Mouse (Mus musculus) macrophage (primary cell): ENCODE data around the gene Gse1. TPM values are rescaled to one million over a fixed set of nuclear protein-coding genes. Genes with fewer than 3 reads are reported as not detected.

Experiments
- H3K27ac ChIP-seq: fragments of 350-480 bp; formaldehyde crosslinking; 2 replicates; pipeline ENCODE4 v1.9.0; 2021
- H3K36me3 ChIP-seq: fragments of 350-480 bp; formaldehyde crosslinking; 2 replicates; pipeline ENCODE4 v1.9.0; 2021; ENCODE audit errors: inconsistent target
- H3K4me3 ChIP-seq: fragments of 350-480 bp; formaldehyde crosslinking; 2 replicates; pipeline ENCODE4 v1.9.0; 2021; ENCODE audit errors: inconsistent target
- H3K79me2 ChIP-seq: fragments of 350-480 bp; formaldehyde crosslinking; 2 replicates; pipeline ENCODE4 v1.9.0; 2021; ENCODE audit errors: inconsistent target
- WGBS: methylation state at CpG from one replicate; pipeline ENCODE4 v1.1.7; 2026; ENCODE audit warnings: inconsistent platforms; ENCODE audit not compliant: missing documents; 5-methylcytosine and 5-hydroxymethylcytosine counted together
- polyA plus RNA-seq: library from polyadenylated mRNA; stranded (reverse); fragments of 250-400 nt; gene quantifications from 3 replicates; pipeline ENCODE4 v1.2.4, GENCODE M21; 2018; ENCODE audit warnings: inconsistent platforms

Gse1 gene
- polyA plus RNA-seq, 1 experiment from 2014 or later: 10.8 TPM

DNA sequence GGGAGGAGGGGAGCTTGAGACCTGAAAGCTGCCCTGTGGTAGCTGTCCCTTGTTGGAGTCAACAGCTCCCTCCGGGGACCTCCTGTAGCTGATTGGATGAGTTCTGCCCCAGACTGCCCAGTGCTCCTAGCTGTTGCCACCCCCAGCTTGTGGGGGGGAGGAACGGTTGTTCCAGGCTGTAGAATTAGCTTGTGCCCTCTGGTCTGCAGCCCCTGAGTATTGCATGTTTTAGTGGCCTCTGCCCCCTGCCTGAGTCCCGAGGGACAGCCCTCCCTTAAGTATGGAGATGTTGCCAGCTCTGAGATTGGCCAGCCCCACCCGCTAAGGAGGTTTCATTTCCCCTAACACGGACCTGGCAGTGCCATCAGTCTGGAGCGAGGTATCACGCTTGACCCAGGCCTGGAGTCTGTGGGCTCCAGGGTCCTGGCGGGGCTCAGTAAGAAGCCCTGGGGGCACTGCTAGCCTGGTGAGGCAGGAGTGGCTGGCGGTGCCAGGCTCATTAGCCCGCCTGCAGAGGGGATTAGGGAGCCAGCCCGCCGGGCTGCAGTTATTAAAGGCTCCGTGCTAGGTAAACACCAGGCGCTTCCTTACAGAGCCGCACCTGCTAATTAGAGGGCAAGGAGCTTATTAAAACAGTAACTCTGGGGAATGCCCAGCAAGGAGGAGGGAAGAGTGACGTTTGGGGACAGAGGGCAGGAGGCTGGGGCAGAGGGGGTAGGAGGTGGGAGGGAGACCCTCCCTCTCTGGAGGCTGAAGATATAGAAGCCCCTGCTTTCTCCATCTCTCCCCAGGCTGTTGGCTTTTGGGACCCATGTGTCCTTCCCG lies 107.2 kb downstream of the Gse1 start:
- Histone ChIP-seq H3K36me3 (no peaks in the 10 kb centered on the region), H3K27ac (no peak overlapping the region), H3K4me3 (no peak overlapping the region), H3K79me2 (no peaks in the 10 kb centered on the region)
- WGBS: 10% methylated on average over 17 of the region's 17 CpGs

DNA sequence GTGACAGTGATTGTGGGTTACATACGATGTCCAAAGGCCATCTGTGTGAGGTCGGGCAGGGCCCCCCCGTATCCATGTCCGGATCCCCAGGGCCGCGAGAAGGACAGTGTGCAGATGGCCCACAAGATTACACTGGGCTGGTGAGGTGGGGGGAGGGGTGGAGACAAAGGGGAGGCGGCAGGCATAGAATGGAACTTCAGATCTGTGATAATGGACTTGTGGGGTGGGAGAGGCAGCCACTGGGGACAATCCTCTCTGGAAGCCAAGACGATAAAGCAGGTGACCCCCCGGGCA lies 107.8 kb downstream of the Gse1 start:
- WGBS: 10% methylated on average over 8 of the region's 9 CpGs
- Histone ChIP-seq H3K4me3 (no peak overlapping the region), H3K36me3 (no peaks in the 10 kb centered on the region), H3K27ac (no peak overlapping the region), H3K79me2 (no peaks in the 10 kb centered on the region)

DNA sequence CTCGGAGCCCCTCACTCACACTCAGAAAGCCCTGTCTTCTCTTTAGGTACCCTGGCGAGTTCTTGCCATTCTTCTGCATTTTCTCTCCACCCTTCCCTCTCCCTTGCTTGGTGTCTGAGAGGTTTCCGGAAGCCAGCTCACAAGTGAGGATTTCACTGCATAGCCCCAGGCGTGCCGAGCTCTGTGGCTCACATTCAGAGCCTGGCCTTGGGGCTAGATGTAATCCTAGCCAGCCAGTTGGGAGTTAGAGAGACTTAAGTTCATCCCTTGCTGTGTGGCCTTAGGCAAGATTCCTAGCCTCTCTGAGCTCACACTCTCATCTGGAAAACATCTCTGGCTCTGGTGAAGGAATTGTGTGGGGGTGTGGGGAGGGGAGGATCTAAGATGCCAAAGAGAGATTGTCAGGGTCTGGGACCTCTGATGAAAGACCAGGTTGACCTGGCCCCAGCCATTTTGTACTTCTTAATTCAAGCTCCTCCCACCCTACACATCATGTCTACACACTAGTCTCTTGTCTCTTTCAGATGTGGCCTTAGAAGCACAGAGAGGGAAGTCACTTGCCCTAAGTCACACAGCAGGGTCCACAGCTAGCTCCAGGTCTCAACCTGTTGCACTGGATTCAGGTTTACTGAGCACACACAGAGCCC lies 108.8 kb downstream of the Gse1 start:
- H3K27ac ChIP-seq: no peak overlapping the region
- 17% methylated on average over 5 of the region's 5 CpGs for WGBS
- H3K36me3 ChIP-seq: no peaks in the 10 kb centered on the region
- H3K79me2 ChIP-seq: no peaks in the 10 kb centered on the region
- H3K4me3 ChIP-seq: no peak overlapping the region

DNA sequence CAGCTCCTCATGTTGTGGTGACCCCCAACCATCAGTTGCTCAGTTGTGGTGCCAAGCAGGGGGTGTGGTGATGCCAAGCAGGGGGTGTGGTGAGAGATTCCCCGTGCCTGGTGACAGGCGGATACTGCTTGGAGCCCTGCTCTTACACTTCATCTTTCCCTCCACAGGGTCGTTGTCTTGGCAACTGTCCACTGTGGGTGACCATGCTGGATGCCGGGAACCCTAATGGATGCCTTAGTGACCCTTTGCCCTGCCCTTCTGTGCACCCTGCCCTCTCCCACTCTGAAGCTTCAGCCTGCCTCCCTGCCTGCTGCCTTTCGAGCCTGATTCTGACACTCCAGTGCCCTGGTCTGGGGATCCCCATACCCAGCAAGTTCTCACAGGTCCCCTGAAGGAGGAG lies 109.4 kb downstream of the Gse1 start:
- no peaks in the 10 kb centered on the region for H3K36me3 ChIP-seq
- no peaks in the 10 kb centered on the region for H3K79me2 ChIP-seq
- WGBS: 71% methylated on average over 5 of the region's 5 CpGs
- H3K4me3 ChIP-seq: no peak overlapping the region
- no peak overlapping the region for H3K27ac ChIP-seq

DNA sequence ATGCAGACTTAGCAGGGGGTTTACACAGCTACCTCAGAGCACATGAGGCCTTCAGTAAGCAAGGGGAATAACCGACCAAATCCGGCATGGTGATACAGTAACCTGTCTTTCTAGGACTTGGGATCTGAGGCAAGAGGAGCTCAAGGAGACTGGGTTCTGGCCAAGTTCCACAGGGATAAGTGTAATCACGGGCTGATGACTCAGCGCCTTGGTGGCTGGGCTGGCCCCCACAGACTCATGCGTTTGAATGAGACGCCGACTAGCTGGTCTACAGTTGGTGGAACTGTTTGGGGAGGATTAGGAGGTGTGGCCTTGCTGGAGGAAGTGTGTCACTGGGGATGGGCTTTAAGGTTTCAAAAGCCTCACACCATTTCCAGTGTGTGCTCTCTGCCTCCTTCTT lies 110.4 kb downstream of the Gse1 start:
- H3K27ac ChIP-seq: no peak overlapping the region
- WGBS: 86% methylated on average over 7 of the region's 7 CpGs
- no peaks in the 10 kb centered on the region for H3K36me3 ChIP-seq
- H3K79me2 ChIP-seq: no peaks in the 10 kb centered on the region
- no peak overlapping the region for H3K4me3 ChIP-seq

DNA sequence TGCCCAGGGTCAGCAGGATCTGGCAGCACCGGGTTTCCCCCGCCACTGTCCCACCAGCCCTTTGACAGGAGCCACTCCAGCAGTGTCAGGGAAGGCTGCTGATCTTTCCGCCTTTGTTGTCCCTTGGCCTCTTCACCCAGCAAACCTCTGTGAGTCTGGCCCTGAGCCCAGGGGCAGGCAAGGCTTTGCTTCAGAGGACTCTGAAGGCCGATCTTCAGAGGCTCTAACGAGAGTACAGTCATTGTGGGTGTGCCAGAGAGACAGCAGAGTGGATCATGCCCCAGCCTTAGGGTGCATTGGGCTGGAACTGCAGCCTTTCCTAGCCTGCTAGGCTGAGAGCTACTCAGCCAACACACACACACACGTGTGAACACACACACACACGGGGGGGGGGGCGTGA lies 111.5 kb downstream of the Gse1 start:
- Histone ChIP-seq H3K79me2 (no peaks in the 10 kb centered on the region), H3K27ac (no peak overlapping the region), H3K4me3 (no peak overlapping the region), H3K36me3 (no peaks in the 10 kb centered on the region)
- WGBS: 86% methylated on average over 5 of the region's 8 CpGs

DNA sequence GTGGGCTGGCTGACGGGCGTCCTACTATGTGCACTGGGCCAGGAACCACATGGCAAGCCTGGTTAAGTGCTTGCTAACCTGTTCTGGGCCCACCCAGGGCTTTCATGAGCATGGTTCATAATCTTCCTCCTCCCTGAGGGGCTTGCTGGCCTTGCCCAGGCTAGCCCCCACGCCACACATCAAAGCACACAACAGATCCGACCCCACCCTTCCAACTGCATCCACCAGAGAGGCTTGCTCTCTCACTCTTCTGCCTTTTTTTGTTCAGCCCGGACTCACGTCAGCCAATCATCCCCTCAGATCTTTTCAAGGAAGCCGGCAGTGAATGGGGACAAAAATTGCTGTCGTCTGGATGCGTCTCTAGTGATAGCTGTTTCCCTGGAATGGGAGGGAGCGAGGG lies 112.9 kb downstream of the Gse1 start:
- Histone ChIP-seq H3K4me3 (no peak overlapping the region), H3K79me2 (no peaks in the 10 kb centered on the region), H3K36me3 (no peaks in the 10 kb centered on the region), H3K27ac (no peak overlapping the region)
- WGBS: 97% methylated on average over 10 of the region's 10 CpGs

DNA sequence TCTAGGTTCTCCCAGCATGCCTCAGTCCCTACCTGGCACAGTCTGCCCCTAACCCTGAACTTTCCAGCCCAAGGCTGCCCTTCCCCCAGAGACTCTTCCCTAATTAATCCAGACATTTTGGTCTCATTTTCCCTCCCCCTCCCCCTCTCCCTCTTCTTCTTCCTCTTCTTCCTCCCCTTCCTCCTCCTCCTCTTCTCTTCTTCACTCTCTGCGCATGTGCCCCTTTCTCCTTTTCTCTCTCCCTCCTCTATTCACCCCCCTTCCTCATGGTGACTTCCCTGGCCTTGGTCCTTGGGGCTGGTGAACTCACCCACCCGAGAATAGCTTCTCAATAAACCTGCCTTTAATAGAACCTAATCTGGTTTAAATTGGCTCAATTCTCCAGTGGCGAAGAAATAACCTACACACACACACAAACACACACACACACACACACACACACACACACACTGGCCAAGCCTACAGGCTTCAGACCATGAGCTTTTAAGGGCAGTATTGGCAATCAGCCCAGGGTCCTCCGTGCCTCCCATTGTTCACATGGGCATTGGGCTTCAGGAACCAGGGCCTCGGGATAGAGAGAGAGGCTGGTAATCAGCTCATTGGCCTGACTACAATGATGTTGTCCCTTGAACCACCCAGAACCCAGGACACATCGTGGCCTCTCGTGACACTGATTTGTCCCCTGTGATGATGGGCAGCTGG lies 114.7 kb downstream of the Gse1 start:
- H3K27ac ChIP-seq: no peak overlapping the region
- WGBS: 35% methylated on average over 7 of the region's 7 CpGs
- H3K79me2 ChIP-seq: no peaks in the 10 kb centered on the region
- no peak overlapping the region for H3K4me3 ChIP-seq
- no peaks in the 10 kb centered on the region for H3K36me3 ChIP-seq

DNA sequence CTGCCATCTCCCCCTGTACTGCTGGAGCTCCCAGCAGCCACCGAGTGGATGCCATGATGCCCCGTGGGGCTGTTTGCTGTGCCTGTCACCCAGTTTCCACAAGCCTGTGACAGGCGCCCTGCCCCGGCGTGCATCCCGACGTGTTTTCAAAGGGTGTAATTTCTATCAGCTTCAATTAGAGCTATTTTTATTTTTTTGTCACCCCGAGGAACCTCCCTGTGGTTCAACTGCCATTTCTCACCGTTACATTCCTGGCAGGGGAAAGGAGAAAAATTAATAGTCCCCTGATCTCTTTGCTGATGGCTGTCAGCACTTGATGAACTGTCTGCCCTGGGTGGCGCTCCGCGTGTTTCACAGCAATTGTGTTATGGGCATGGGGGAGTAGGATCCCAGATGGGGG lies 115.3 kb downstream of the Gse1 start:
- H3K36me3 ChIP-seq: no peaks in the 10 kb centered on the region
- H3K27ac ChIP-seq: no peak overlapping the region
- H3K79me2 ChIP-seq: no peaks in the 10 kb centered on the region
- no peak overlapping the region for H3K4me3 ChIP-seq
- WGBS: 24% methylated on average over 12 of the region's 12 CpGs

DNA sequence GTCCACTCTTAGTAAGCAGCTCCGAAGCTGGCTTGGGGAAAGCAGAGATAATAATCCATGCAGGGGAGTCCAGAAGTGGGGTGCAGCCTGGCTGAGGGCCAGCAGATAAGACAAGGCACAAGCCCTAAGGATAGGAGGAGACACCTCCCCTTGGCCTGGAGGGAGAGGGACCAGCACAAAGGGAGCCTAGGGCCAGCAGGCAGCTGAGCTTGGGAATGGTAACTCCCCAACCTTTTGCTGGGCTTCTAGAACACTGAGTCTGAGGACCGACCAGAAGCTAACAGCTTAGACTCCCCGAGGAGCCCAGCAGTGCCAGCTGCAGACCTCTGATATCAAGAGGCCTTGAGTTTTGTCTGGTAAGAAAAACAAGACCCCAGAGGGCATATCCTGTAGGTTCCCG lies 115.9 kb downstream of the Gse1 start:
- Histone ChIP-seq H3K36me3 (no peaks in the 10 kb centered on the region), H3K27ac (no peak overlapping the region), H3K79me2 (no peaks in the 10 kb centered on the region), H3K4me3 (no peak overlapping the region)
- 18% methylated on average over 4 of the region's 4 CpGs for WGBS

DNA sequence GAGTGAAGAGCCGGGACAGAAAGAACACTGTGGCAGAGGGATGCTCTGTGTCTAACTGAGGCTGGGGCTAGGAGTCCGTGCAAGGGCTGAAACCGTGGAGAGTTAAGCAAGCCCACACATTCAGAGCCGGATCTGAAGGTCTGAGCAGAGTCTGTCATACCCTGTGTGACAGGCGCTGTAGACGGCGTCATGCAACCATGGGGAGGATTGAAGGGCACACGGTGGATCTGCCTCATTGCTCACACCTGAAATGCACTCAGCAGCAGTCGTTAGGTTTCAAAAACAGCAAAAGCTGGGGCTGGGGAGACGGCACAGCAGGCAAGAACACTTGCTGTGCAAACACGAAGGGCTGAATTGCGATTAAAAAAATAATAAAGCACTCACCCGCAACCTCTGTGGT lies 116.3 kb downstream of the Gse1 start:
- no peaks in the 10 kb centered on the region for H3K36me3 ChIP-seq
- H3K79me2 ChIP-seq: no peaks in the 10 kb centered on the region
- H3K27ac ChIP-seq: no peak overlapping the region
- 32% methylated on average over 13 of the region's 13 CpGs for WGBS
- no peak overlapping the region for H3K4me3 ChIP-seq

DNA sequence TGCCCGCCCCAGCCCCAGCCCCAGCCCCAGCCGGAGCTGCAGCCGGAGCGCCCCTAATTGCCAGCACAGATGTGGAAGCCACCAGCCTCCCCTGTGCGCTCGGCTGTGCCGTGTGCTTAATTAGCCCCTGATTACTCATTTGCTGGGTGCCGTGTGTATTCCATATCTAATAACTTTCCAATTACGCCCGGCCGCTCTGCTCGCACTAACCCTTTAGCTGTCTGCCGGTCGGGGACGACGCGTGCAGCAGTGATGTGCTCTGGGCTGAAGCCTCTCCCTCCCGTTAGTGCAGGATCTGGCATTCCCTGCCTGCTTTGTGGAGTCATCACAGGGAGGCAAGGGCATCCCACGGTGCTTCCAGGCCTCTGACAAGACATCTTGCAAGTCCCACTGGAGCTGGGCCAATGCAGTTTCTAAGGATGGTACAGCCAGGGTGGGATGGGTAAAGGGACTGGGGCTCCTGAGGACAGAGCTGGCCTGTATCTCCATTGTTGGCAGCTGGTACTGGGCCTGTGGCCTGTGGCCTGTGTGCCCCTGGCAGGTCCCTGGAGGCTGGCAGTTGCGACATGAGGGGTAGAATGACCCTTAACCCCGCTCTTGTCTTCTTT lies 119.6 kb downstream of the Gse1 start:
- no peak overlapping the region for H3K27ac ChIP-seq
- no peaks in the 10 kb centered on the region for H3K79me2 ChIP-seq
- WGBS: 89% methylated on average over 19 of the region's 21 CpGs

DNA sequence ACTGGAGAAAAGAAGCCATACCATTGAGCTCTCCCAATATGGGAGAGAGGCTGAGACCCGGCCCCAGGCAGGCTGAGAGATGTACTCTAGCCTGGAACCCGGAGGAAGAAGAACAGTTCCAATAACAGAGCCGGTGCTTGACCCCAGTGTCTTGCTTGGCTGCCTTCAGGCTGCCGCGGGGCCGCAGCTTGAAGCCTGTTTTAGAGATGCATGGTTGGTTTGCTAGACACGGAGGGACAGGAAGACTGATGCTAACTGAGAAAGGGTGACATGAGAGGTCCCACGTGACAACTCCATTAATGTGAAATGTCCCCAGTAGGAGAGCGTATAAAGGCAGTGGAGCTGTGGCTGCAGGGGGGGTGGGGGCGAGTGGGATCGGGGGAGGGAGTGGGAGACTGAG lies 120.7 kb downstream of the Gse1 start:
- Histone ChIP-seq H3K36me3 (no peaks in the 10 kb centered on the region), H3K79me2 (no peaks in the 10 kb centered on the region), H3K4me3 (no peak overlapping the region), H3K27ac (no peak overlapping the region)
- WGBS: 93% methylated on average over 11 of the region's 11 CpGs

More for the DNA sequence above, 119.6 kb downstream of the Gse1 start:
- no peak overlapping the region for H3K4me3 ChIP-seq
- no peaks in the 10 kb centered on the region for H3K36me3 ChIP-seq

DNA sequence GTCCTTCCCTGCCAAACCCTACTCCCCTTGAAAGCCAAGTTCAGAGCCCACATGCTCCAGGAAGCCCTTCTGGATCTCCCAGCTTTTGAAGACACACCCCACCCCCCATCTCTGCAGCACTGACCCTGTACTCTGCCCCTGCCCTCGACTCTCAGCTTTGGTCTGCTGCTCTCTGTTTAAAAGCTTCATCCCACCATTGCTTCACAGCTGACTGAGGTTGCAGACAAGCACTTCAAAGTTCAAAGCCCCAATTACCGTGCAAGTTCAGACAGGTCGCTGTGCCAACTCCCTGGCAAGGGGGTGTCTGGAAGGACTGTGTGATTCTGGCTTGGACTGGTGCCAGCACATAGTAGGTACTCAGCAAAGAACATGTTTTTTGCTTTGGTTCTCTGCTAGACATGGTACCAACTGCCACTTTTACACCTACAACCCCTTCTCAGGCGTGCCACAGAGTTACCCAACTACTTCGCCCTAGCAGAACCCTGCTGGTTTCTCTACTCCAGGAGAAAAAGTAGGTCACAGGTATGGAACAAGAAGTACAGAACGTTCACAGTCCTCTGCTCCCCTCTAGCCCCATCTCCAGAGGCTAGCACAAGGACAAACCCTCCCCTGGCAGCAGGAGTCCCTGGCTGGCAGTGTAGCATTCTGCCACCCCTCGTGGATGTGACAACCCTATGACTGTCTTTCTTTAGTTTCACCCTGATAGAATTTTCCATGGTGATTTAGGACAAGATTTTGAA lies 123.2 kb downstream of the Gse1 start:
- 66% methylated on average over 7 of the region's 7 CpGs for WGBS
- Histone ChIP-seq H3K36me3 (no peaks in the 10 kb centered on the region), H3K27ac (no peak overlapping the region), H3K79me2 (no peaks in the 10 kb centered on the region), H3K4me3 (no peak overlapping the region)
